Mouse (Mus musculus): ENCODE results near the gene AC131692.1. TPM values are rescaled to one million over a fixed set of nuclear protein-coding genes. Genes with fewer than 3 reads are reported as not detected.

Gene AC131692.1
- not detected in 2 replicates for polyA plus RNA-seq (2012; rRNA removed; ENCODE audit: low replicate concordance)

DNA sequence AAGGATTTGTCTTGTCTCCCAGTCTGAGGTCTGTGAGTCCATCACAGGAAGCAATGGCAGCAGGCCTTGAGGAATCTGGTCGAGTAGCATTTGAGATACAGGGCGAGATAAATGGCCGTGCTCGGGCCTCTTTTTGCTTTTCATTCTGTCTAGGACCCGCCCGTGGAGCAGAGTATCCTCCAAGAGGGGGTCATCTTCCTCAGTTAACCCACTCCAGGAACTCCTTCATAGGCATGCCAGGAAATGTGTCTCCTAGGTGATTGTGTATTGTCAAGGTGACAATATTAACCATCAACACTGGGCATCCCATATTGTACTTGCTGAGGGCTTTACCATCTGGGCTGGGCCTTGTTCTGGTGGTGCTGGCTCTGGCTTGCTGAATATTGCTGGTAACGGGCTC, at the start of gene AC131692.1:
TSS of gene AC131692.1 (plus strand) at position 301 of the 400 bp plus-strand sequence.

DNA sequence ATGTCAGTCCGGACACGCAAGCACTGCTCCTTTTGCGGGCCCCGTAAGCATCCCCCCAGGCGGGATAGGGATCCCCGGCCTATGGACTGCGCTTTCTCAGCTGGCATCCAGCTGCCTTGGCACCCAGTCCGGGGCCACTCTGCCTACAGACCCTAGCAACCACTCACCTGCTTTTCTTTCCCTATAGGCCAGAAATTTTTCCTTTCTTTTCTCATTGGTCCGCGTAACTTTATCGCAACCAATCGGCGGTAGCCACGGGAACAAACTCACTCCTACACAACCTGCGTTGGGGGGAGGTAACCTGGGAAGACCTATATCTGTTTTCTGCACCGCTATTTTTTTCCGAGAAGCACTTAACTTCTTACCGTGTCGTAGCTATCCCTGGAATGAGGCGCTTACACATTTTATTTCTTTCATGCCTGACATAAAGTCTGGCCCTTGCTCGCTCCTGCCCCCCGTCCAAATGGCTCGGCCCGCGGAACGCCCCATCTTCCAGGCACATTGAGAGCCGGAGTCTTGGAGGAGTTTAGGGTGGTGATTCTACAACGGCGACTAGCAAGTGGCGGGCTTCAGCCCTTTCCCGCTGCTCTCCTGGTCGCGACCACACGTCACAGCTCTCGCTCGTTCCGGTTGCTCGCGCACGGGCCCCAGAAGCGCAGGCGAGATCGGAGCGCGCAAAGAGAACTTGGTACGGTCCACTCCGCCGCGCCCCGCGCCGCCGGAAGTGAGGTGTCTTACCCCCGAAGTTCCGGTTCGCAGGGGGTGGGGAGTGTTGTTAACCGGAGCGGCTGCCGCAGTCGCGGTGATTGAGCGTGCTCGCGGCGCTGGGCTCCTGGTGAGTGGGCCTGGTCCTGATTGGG, 47.7 kb upstream of the AC131692.1 start, which contains the start of gene Syvn1:
TSS of gene Syvn1 (plus strand) at position 283 of the 860 bp plus-strand sequence.

DNA sequence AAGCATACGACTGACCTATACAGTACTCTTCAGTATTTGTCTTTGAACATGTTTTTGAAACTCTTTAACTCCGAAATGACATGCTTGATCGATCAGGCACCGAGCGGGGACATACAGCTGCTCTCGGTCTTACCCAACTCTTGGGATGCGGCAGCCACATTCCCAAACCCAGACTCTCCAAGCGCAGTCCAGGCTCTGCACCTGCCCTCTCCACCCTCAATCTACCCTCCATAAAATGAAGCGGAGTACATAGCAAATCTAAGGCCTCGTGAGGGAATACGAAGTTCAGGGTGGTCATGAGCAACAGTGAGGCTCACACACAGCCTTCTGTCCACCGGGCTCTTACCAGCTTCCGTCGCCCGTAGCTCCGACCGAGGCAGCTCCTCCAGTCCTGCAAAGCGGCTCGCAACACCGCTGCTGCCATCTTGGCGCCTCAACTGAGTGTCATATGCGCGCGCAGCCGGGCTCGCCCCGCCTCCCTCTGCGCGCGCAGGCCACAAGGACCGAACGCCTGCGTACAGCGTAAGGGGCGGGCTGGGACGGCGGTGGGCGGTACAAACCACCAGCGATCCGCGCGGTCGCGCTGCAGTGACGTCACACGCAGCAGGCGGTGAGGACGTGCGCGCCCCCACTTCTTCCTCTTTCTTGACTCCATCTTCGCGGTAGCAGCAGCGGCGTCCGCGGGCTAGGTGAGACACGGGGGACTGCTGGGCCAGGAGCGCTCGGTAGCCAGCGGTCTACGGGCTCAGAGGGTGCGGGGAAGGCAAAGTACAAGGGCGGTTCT, 36.7 kb upstream of the AC131692.1 start, which contains the start of the genes Mrpl49 and Fau:
TSS of gene Mrpl49 (minus strand) at position 473 of the 784 bp plus-strand sequence.
TSS of gene Fau (plus strand) at position 532 of the 784 bp plus-strand sequence.

DNA sequence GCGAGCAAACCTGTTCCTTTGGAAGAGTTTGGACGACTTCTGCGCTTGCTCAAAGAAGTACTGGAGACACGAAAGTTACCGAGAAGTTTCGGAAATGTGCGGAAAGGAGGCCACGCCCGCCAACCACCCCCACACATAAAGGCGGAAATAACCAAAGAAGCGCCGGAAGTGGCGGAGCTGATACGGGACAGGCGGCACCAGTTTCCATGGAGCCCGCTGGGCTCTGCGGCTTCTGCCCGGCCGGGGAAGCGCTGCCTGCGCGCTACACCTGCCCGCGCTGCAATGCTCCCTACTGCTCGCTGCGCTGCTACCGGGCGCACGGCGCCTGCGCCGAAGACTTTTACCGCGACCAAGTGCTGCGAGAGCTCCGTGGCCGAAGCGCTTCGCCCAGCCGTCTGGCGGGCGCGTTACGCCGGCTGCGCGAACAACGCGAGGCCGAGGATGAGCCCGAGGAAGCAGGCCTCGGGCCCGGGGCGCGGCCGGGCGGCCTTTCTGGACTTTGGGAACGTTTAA, 33.1 kb upstream of the AC131692.1 start, which contains the start of gene Znhit2:
TSS of gene Znhit2 (plus strand) at position 172 of the 513 bp plus-strand sequence.

DNA sequence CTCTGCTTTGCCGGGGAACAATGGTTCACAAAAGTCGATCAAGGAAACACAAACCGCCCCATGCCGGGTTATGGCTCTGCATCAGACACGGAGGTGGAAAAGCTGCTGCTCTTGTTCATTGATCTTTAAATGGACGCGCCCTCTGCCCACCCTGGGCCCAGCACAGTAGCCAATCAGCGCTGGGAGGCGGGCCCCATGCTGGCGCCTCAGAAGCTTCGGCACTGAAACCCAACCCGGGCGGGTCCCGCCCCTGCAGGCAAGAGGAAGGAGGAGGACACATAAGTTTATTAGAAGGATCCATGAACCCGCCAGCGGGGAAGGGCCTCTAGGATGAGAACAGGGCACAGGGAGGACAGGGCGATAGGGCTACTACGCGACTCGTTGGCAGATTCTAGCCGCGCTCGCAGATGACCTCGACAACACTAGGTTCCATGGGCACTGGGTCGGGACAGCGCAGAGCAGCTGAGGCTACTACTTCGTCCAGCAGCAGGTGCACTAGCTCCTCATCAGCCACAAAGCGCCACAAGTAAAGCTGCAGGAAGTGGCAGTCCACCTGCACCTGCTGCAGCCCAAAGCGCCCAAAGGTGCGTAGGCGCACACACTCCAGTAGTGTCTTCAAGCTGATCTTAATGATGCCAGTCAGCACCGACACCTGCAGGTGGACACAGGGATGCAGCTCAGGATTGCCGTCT, 26.3 kb upstream of the AC131692.1 start, which contains the start of gene Tm7sf2:
TSS of gene Tm7sf2 (minus strand) at position 650 of the 692 bp plus-strand sequence.

DNA sequence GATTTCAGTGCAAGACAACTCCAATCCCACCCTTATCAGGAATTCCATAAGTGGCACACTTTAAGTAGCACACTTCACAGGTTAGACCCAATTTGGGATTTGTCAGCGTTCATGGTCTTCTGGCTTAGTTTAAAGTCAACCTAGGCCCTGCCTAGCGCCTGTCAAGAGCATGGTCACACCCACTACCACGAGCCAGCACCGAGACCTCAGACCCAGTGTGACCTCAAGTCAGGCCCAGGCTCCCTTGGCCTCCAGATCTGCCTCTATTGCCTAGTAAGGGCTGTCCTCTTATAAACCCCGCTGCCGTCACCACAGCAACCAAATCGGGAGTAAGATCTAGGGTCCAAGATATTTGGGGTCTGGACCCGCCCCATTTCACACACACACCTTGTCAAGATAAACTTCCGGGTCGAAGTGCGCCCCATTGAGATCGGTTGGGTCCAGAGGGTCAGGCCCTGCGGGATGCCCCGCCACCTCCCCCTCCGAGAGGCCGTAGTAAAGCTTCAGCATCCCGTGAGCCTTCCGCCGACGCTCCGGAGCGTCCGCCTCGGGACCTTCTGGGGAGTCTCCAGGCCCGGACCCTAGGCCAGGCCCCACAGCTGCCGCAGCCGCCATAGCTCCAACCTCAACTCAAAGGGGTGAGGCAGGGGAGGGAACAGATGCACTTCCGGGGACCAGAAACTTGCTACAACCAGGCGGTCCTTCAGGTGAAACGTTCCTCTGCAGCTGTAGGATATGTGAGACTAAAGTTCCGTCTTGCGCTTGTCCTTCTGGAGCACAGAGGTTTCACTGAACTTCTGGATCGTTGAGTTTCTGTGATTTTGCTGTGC, 17.4 kb upstream of the AC131692.1 start, which contains the start of gene Vps51:
TSS of gene Vps51 (minus strand) at position 668 of the 830 bp plus-strand sequence.

DNA sequence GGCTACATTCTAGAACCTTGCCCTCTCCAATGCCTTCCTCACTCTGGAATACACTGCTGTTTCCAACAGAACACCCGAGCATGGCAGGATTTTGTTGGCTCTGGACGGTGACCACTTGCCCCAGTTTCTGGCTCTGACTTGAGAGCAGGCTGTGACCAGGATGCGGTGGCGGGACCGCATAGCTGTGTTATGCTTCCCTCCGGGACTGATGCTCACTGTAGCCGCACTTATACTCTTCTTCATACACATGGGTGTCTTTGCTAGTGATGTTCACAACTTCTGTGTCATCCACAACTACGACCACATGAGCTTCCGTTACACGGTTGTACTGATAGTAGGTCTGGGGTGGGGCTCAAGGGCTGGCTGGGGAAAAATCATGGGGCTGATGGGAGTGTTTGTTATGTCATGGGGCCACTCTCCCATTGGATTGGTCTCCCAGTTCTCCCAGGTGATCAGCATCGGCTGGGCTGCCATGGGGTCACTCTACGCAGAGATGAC, 14.2 kb upstream of the AC131692.1 start, which contains the start of gene Tmem262:
TSS of gene Tmem262 (plus strand) at position 51 of the 498 bp plus-strand sequence.

DNA sequence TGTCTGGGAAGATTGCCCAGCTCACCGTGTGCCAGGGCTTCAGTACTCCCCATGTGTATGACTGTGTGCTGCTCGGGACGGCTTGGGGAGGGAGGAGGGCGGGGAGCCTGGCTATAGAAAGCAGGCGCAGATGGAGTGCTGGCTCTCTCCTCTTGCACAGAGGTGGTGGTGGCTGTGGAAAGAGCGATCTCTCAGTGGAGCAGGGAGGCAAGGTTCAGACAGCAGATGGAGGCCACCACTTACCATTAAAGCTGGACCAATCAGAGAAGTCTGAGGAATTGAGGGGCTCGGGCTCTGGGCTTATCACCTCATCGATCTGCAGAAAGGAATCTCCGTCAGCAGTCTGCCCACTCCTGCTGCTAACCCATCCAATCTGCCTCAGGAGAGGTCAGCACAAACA, 12.1 kb upstream of the AC131692.1 start, which contains the start of gene Gm28374:
TSS of gene Gm28374 (minus strand) at position 101 of the 400 bp plus-strand sequence.

DNA sequence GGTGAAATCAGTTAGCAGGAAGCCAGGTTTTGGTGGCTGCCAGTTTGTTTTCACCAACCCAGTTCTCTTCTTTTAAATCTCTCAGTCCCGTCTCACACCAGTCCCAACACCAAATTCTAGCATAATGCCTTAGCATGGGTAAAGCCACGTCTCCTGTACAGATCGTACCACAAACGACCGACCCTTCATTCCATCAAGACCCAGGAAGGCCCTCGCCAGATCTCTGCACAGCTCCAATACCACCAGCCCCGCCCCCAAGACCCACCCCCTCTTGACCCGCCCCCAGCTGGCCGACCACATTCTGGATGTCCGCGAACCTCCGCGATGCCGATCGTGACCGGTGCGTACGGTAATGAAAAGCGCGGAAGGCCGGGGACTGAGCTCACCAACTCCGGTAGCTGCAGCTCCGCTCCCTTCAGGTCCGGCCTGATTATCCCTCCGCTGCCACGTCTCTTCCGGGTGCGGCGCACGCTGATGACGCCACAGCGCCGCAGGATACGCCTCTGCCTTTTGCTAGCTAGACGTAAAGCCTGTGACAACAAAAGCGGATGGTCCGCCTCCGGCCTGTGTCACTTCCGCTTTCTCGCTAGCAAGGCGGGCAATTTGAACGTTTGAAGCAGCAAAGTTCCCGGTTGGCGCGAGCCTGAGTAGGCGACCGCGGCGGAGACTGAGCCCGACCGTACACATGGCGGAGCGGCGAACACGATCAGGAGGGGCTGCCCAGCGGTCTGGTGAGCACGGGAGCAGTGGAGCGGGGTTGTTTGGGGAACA, 9.6 kb upstream of the AC131692.1 start, which contains the start of the genes Zfpl1 and Cdca5:
TSS of gene Zfpl1 (minus strand) at position 479 of the 771 bp plus-strand sequence.
TSS of gene Cdca5 (plus strand) at position 506 of the 771 bp plus-strand sequence.

DNA sequence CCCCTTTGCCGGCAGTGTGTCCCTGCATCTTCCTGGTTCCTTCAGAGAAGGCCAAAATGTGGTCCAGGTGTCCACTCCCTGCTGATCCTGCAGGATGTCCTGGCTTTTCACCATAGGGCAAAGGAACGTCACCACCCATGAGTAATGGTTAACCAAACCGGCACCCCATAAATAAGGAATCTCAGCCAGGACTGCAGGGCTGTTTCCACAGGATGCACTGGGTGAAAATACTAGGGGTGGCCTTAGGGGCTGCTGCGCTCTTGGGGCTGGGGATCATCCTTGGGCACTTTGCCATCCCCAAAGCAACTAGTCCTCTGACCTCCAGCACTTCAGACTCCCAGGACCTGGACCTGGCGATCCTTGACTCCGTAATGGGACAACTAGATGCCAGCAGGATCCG, 11.4 kb downstream of the AC131692.1 start, which contains the start of gene Naaladl1:
TSS of gene Naaladl1 (plus strand) at position 197 of the 400 bp plus-strand sequence.

DNA sequence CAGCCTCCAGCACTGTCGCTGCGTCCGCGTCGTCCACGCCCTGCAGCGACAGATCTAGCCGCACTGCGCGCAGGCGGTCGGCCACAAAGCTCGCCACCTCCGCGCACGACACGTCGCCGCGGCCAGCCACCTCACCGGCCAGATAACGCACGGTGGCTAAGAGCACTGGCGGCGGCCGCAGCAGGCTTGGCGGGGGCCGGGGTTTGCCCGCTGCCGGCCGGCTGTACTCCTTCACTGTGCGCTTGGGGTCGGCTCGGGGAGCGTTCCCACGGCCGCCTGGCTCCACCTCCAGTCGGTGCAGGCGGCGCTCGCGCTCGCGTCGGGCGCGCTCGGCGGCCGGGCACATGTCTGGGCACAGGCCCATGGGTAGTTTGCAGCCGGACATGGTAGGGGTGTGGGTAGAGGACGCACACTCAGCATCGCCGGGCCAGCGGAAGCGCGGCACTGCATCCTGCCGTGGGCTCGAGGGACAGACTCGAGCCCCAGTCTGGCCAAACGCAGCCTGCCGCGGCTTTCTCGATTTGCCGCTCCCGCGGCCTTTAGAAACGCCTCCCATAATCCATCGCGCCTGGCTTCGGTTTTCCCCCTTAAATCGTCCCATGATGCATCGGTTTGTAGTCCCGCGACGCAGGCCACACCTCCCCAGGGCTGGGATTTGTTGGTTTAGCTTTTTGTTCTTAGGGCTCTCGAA, 23.9 kb downstream of the AC131692.1 start, which contains the start of gene Sac3d1:
TSS of gene Sac3d1 (minus strand) at position 665 of the 691 bp plus-strand sequence.

DNA sequence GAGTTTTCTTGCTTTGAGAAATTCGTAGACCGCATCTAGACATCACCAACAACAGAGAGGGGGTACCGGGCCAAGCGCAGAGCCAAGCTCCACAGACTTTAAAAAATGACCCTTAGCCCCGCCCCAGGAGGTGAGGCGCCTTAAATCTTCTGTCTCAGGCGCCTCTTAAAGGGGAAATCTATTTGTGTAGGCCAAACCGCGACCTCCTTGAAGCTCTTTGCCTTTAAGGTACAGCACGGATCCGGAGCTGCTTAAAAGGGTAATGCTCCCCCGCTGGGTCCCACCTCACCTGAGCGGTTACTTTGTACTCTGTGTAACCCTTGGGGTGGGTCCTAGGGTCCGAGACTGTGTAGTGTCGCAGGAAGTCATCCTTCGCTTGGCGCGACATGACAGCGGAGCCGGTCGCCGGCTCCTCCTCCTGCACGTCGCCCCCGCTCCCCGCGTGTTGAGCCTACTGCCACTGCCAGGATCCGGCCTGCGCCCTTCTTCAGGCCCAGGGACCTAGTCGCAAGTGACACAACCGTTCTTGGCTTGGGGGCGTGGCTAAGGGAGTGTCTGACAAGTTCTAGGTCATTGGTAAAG, 33.6 kb downstream of the AC131692.1 start, which contains the start of gene Snx15:
TSS of gene Snx15 (minus strand) at position 545 of the 582 bp plus-strand sequence.

DNA sequence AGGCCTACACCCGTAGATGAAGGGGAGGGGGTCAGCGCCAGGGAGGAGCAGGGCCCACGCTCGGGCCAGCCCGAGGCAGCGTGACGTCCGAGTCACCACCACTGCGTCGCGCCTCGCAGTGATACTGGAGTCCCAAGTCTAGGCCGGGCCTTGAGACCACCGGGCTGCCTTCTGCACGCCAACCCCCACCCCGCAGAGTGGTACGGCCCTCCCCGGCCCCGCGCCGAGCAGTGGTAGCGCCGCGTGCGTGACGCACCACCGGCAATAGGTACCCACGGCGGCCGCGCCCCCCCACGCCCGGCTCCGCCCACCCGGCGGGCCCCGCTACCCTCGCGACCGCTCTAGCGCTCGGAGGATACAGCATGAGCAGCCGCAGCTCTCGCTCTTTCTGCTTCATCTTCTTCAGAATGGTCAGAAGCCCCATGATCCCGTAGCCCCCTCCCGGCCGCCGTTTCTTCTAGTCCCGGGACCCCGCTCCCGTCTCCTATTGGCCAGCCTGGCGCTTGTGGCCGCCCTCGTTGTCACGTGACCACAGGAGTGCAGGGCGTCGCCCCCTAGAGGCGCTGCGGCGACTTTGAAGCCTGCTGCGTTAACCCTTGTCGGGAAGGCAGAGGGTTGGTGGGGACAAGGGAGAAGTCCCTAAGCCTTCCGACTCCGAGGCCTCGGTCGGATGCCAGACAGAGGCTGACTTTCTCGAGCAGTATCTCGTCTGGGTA, 46.6 kb downstream of the AC131692.1 start, which contains the start of gene Batf2:
TSS of gene Batf2 (plus strand) at position 306 of the 716 bp plus-strand sequence.

DNA sequence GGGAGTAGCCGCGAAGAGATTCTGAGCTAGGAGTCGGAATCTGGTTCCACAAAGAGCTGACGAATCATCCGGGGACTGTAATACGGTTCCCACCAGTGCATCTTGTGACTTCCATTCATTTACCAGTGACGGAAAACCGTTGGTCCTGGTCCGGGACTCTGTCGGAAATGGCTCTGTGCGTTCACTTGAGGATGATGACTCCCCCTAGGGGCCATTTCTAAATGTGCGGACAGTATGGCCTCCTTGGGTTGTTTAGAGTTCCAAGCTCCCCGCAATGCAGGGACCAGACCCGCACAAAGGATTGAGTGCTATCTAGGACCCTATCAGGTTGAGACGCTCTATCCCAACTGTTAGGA, 47.2 kb downstream of the AC131692.1 start, which contains the start of gene Arl2:
TSS of gene Arl2 (minus strand) at position 155 of the 356 bp plus-strand sequence.

All from duodenum, adult 2 months (tissue).